Comparison of ENCODE assay signal across 8 mouse cellular contexts in the genomic region with DNA sequence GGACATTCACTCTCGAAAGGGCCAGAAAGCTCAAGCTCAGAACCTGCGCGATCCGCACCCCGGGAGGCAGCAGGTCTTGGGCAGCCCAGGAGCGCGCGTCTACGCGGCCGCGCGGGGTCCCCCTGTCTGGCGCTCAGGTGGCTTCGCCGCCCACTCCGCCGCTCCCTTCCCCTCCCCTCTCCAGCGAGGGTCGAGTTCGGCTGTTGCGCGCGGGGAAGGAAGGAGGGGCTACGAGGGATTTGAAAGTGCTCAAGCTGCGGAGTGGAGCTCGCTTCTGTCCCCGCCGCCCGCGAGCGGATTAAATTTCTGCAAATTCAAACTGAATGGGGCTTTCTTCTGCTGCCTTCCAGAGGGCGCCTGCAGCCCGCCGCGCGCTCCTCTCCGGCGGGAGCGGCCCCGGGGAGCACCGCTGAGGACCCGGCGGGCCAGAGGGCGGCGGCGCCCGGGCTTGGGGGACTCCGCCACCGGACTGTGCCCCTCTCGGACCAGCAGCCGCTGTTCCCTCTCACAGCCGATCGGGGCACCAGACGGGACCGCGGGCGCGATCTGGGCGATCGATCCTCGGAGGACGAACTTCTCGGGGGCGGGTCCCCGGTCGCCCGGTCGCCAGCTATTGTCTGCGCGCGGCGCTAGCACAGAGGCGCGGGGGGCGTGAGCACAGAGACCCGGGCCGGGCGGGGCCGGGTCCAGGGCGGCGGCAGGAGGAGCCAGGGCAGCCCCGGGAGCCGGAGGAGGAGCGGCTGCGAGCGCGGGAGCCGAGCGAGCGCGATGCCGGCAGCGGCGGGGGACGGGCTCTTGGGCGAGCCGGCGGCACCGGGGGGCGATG. TPM values are rescaled to one million over a fixed set of nuclear protein-coding genes. Genes with fewer than 3 reads are reported as not detected.
DNase-seq lines count a peak whose midpoint lies in the region; ATAC-seq lines count a peak whose summit lies in the region.

Gene Hunk (plus strand): TSS at position 326 of the 826 bp plus-strand sequence.

- under 1% methylated on average over 87 of the region's 101 CpGs for WGBS in hindbrain, embryonic 12.5 days

- peak; percentile 92 for DNase-seq in Muller cell, postnatal 12 days (ENCODE audit: inconsistent ontology term)
- DNase-seq in cerebellum, adult 8-10 months: peak; percentile 13
- peak; percentile 44 to 67 for DNase-seq in frontal cortex, postnatal 10 days (ENCODE audit: low spot score in 2 of 2)
- DNase-seq in layer of hippocampus, postnatal 25 days (ENCODE audit: extremely low spot score in 1 of 2, low spot score in 1 of 2): peak; percentile 53 to 68
- peak; percentile 32 for DNase-seq in lung, postnatal 36 days
- peak; percentile 78 for DNase-seq in right cerebral cortex, postnatal 25 days

- H3K4me3 ChIP-seq in hindbrain, embryonic 12.5 days: peak within 1 kb of the TSS; percentile 65

- peaks cover 39% of the 10 kb centered on the region for H3K4me1 ChIP-seq in hindbrain, embryonic 12.5 days

- H3K4me2 ChIP-seq in hindbrain, embryonic 12.5 days (replicated peaks): peak within 1 kb of the TSS; percentile 80

- peak within 1 kb of the TSS; percentile 94 for H3K27ac ChIP-seq in hindbrain, embryonic 12.5 days

- H3K36me3 ChIP-seq in hindbrain, embryonic 12.5 days: peaks cover 6% of the 10 kb centered on the region

- H3K9me3 ChIP-seq in hindbrain, embryonic 12.5 days (replicated peaks): no peaks in the 10 kb centered on the region

- peak within 1 kb of the TSS; percentile 84 for H3K9ac ChIP-seq in hindbrain, embryonic 12.5 days

- peak; percentile 84 for ATAC-seq in hindbrain, embryonic 12.5 days (ENCODE audit: low FRiP score)
- no peak for ATAC-seq in megakaryocyte progenitor cell, adult 5-6 weeks (replicated peaks; ENCODE audit: poor library complexity)

- peaks cover 21% of the 10 kb centered on the region for H3K27me3 ChIP-seq in hindbrain, embryonic 12.5 days

RNA-seq across cellular contexts. Expression of gene Hunk, which starts in this region (rescaled TPM):
- polyA plus RNA-seq in hindbrain, embryonic 12.5 days (2016; fragmentation: Nextera tagmentation; extraction: Ambion mirVana): 17.9 and 18.9 TPM in 2 replicates
- total RNA-seq in layer of hippocampus, postnatal 25 days (2021): 10 to 100 TPM; 24.6 to 30.7 TPM
- total RNA-seq in megakaryocyte progenitor cell, adult 5-6 weeks (2015): not detected in 2 replicates
- total RNA-seq in megakaryocyte progenitor cell, adult 5-6 weeks (2017): not detected in 2 replicates

Comparison
In these comparisons a context has a peak if more than half of its experiments do, and no peak if none do; other contexts are left out.
1. RNA of gene Hunk (total RNA-seq): 24.6 to 30.7 TPM in layer of hippocampus, postnatal 25 days; not detected in megakaryocyte progenitor cell, adult 5-6 weeks; every median in the first group is over 10 times any median in the second.
2. DNase-seq: peak in every context shown above with its lines; median percentile 92 in Muller cell, postnatal 12 days; 78 in right cerebral cortex, postnatal 25 days; 60 in layer of hippocampus, postnatal 25 days; 56 in frontal cortex, postnatal 10 days; 32 in lung, postnatal 36 days; 13 in cerebellum, adult 8-10 months.